Mouse (Mus musculus) testis, adult 2 months (tissue): ENCODE measurements around the gene Cygb.

Experiments
- CTCF ChIP-seq: fragments of 200-500 bp; IDR thresholded peaks from 2 replicates; pipeline ENCODE4 v1.5.1; 2012; ENCODE audit warnings: low read depth, mild to moderate bottlenecking, inconsistent platforms, low read length, moderate library complexity; ENCODE audit not compliant: control insufficient read depth, insufficient read depth, insufficient replicate concordance
- POLR2A ChIP-seq: fragments of 200-500 bp; IDR thresholded peaks from 2 replicates; pipeline ENCODE4 v1.6.1; 2012; ENCODE audit warnings: low read depth, mild to moderate bottlenecking, inconsistent platforms, low read length, moderate library complexity; ENCODE audit not compliant: control insufficient read depth

- TF ChIP-seq CTCF, result no peak
- no peak for TF ChIP-seq POLR2A
Measured at GRCm38 (mm10) chr11:116687897-116688296, 33.8 kb upstream of the Cygb start.
